Mouse (Mus musculus): ENCODE measurements around the gene Rbm47.
A peak's percentile ranks its signal among the peaks of the same experiment; 100 is the strongest.

The Rbm47 gene

DNA sequence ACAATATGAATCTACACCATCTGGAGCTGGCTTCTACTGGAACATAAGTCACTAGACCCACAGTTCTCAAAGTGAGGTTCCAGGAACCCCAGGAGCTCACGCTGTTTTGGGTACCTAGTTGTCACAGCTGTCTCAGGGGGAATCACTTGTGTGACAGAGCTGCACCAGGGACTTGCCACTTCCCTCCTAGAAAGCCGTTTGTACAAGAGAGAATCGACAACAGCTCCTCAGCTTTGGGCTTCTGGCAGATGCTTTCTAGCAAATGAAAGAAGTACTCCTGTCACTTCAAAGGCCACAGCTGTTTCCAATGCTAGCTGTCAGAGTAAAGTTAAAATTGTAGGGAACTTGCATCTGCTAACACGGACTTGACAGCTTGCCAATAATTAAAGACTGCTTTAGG is 87.4 kb downstream of the Rbm47 start:
- no peak for DNase-seq (ENCODE audit: low spot score)

- no peak for DNase-seq (ENCODE audit: low spot score)
Measured at GRCm38 (mm10) chr5:66084541-66084940, 88.4 kb downstream of the Rbm47 start.

DNA sequence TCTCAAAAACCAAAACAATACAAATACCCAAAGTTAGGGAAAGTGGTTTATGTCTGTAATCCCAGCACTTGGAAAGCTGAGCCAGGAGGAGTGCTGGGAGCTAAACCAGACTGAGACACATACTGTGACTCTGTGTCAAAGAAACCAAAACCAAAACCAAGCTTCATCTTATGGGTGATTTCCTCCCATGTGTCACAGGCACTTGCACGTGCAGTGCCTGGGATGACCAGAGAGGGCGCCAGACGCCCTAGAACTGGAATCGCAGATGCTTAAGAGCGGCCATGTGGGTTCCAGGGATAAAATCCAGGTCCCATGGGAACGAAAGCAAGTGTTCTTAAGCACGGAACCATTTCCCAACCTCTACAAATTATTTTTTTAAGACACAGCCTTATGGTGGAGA is 89.6 kb downstream of the Rbm47 start:
- no peak for DNase-seq (ENCODE audit: low spot score)

- DNase-seq (ENCODE audit: low spot score) = no peak
Measured at GRCm38 (mm10) chr5:66082229-66082572, 90.7 kb downstream of the Rbm47 start.

- no peak for DNase-seq (ENCODE audit: low spot score)
Measured at GRCm38 (mm10) chr5:66081443-66082228, 91.3 kb downstream of the Rbm47 start.

- no peak for DNase-seq (ENCODE audit: low spot score)
Measured at GRCm38 (mm10) chr5:66080529-66081220, 92.2 kb downstream of the Rbm47 start.

DNA sequence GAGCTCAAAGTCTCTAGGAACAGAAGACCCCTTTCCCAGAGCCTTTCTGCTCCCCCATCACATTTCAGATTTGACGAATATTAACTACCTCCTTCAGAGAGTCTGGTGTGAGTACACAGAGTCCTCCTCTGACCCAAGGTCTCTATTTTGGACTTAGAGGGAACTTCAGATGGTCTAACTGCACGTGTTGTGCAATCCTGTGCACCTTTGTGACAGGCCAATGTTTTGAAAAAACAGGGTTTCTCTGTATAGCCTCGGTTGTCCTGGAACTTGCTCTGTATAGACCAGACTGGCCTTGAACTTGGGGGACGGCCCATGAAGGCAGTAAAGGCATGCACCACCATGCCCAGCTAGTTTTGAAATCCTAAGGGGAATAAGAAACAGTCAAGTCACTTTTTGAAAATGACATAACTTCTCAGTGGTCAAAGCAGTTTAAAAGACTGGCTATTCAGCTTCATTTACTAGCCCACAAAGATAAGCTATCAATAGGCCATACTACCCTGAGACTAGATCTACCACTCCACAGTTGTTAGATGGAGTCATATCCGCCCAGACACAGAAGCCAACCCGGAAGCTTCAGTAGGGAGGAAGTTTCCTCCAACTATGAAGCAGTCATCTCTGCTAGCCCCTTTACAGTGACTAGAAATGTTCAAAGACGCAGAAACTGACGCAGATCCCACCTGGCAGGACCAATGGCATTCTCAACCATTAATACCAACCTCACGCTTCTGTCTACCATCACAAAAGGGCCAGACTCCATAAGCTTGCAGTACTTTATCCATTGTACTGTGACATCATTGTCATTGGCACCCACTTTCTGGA is 93.3 kb downstream of the Rbm47 start:
- no peak for DNase-seq (ENCODE audit: low spot score)

DNA sequence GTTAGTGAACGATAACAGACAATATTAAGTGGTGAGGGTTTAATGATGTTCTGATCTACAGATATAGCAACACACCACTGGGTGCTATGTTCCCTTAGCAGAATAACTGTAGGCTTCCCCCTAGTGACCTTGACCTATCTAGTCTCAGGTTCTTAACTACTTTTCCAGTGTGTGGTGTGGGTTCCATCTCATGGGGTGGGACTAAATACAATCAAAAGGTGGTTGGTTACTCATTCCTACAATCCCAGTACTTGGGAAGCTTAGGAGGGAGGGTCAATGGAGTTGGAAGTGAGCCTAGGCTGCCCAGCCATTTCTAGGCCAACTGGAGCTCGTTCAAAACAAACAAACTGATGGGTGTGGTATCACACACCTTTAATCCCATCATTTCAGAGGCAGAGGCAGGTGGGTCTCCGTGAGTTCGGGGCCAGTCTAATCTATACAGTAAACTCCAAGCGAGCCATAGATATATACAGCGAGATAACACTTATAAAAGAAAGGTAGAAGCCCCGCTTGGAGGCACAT is 94.4 kb downstream of the Rbm47 start:
- DNase-seq (ENCODE audit: low spot score) = no peak

GRCm38 (mm10) chr5:66077416-66077815 is 95.5 kb downstream of the Rbm47 start:
- DNase-seq (ENCODE audit: low spot score) = no peak

GRCm38 (mm10) chr5:66076685-66077301 is 96.1 kb downstream of the Rbm47 start:
- no peak for DNase-seq (ENCODE audit: low spot score)

DNA sequence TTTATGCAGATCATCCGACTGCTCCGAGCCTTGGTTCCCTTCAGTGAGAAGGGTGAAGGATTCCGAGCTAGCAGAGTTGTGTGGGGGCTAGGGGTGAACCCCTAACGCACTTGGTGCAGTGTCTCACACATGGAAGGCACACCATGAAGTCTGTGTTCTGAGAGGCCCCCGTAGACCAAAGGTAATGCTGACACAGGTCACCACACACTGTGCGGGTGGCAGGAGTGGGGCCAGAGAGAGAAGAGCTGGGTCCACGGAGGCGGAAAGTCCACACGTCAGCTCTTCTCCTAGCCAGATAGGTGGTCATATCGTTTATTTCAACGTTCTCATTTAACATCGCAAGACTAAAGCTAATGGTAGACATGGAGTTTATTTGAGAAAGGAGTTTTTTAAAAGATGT is 97.0 kb downstream of the Rbm47 start:
- DNase-seq (ENCODE audit: low spot score) = no peak

- DNase-seq (ENCODE audit: low spot score) = peak; percentile 36
Measured at GRCm38 (mm10) chr5:66075032-66075488, 97.9 kb downstream of the Rbm47 start.

DNA sequence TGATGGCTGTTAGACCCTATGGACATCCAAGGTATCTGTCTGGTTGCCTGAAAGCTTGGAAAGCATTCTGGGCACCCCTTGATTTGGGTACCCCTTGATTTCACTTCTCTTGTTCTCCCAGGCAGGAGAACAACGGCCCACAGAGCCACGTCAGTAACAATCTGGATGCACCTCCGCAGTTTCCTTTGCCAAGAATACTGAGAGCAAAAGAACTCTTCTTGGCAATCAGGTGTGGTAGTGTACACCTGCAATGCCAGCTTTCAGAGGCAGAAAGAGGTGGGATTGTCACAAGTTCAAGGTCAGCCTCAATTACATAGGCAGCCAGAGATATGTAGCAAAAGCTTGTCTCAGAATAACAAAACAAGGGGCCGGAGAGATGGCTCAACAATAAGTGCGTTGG is 98.7 kb downstream of the Rbm47 start:
- DNase-seq (ENCODE audit: low spot score) = no peak

GRCm38 (mm10) chr5:66073604-66074164 is 99.2 kb downstream of the Rbm47 start:
- DNase-seq (ENCODE audit: low spot score) = no peak

GRCm38 (mm10) chr5:66071722-66072121 is 101.2 kb downstream of the Rbm47 start:
- DNase-seq (ENCODE audit: low spot score) = no peak

GRCm38 (mm10) chr5:66070350-66070749 is 102.6 kb downstream of the Rbm47 start:
- no peak for DNase-seq (ENCODE audit: low spot score)

GRCm38 (mm10) chr5:66069470-66070144 is 103.3 kb downstream of the Rbm47 start:
- DNase-seq (ENCODE audit: low spot score) = no peak

GRCm38 (mm10) chr5:66069133-66069469 is 103.8 kb downstream of the Rbm47 start:
- DNase-seq (ENCODE audit: low spot score) = no peak

GRCm38 (mm10) chr5:66068068-66068920 is 104.6 kb downstream of the Rbm47 start:
- DNase-seq (ENCODE audit: low spot score) = no peak

DNA sequence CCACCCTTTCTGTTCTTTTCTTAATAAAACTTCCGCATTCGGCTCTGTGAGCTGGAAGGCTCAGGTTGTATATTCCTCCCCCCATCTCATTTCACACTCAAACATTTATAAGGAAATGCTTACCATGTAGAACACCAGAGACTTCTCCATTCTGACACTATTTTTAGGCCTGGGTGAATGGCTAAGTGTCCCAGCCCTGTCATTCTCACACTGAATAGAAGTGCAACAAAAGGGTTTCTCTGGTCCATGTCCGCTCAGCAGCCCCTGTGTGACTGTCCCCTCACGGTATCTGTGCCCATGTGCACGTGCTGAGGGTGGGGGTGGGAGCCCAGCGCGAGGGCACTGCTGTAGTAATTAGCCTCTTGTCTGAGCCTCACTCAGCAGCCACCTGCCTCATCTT is 105.7 kb downstream of the Rbm47 start:
- DNase-seq (ENCODE audit: low spot score) = no peak

DNA sequence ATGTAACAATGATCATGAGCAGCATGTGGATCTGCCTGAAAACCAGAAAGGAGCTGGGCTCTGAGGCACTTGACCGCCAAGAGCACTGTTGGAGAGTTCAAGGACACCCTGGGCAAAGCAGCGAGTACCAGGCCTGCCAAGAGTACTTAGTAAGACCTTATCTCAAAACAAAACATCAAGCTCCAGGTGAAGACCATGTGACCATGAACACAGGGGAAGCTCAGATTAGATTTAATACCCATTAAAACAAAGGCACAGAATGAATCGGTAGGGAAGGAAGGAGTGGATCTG is 110.0 kb downstream of the Rbm47 start:
- DNase-seq (ENCODE audit: low spot score) = no peak

Data from layer of hippocampus, adult 11-12 months (tissue).